17 mouse cellular contexts compared by ENCODE assay signal in the genomic region with DNA sequence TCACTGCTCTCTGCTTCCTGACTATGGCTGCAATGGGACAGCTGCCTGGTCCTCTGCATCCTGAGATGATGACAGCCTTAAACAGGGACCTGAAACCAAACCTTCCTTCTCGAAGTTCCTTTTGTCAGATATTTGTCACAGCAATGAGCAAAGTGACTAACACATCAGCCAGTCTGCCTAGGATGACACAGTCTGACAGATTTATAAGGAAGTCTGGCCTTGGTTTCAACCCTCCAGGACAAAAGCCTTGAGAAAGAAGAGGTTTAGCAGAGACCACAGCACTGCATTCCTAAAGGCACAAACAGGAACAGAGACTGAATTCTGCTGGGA.
DNase-seq lines count a peak whose midpoint lies in the region; ATAC-seq and TF ChIP-seq lines count a peak whose summit lies in the region.
"Had no signal": no experiment of that assay in that cellular context is flagged by ENCODE, and none has a peak within 500 bp of the region (broad histone marks: within the 10 kb centered on the region; RNA-seq: fewer than 3 reads in every experiment).

No protein-coding gene starts in this region.

- H3K36me3 ChIP-seq in liver, postnatal 0 days (replicated peaks; ENCODE audit: insufficient read depth, low read length) = peaks cover 6% of the 10 kb centered on the region
- H3K36me3 ChIP-seq: hindbrain, embryonic 12.5 days; intestine, embryonic 15.5 days had no signal

- no peak overlapping the region for H3K9ac ChIP-seq in liver, postnatal 0 days (replicated peaks)
- H3K9ac ChIP-seq: hindbrain, embryonic 12.5 days; intestine, embryonic 15.5 days had no signal

- TF ChIP-seq CTCF in liver, postnatal 0 days (IDR thresholded peaks at IDR 0.05; ENCODE audit: low read depth) = no peak
- no peak for TF ChIP-seq CTCF in bone marrow macrophage, adult 2 months (IDR thresholded peaks at IDR 0.05; ENCODE audit: low read depth, low read length)

- no peaks in the 10 kb centered on the region for H3K9me3 ChIP-seq in liver, postnatal 0 days (ENCODE audit: low read length)
- H3K9me3 ChIP-seq: hindbrain, embryonic 12.5 days; intestine, embryonic 15.5 days had no signal

- TF ChIP-seq EP300 in liver, postnatal 0 days (IDR thresholded peaks at IDR 0.05; ENCODE audit: low read depth) = no peak

- no peak overlapping the region for H3K27ac ChIP-seq in liver, postnatal 0 days (ENCODE audit: low read depth)
- peak overlapping the region; percentile 35 for H3K27ac ChIP-seq in bone marrow macrophage, adult 2 months (ENCODE audit: insufficient read depth, low read depth, low read length)
- H3K27ac ChIP-seq: hindbrain, embryonic 12.5 days; intestine, embryonic 15.5 days had no signal

- no peak overlapping the region for H3K4me2 ChIP-seq in liver, postnatal 0 days (ENCODE audit: low read depth, low read length)
- H3K4me2 ChIP-seq: hindbrain, embryonic 12.5 days; intestine, embryonic 15.5 days; liver, embryonic 11.5 days had no signal

- H3K4me1 ChIP-seq in liver, postnatal 0 days (ENCODE audit: insufficient read depth) = no peaks in the 10 kb centered on the region
- peaks cover 26% of the 10 kb centered on the region for H3K4me1 ChIP-seq in bone marrow macrophage, adult 2 months (ENCODE audit: control insufficient read depth, insufficient read depth, low read length)
- H3K4me1 ChIP-seq: hindbrain, embryonic 12.5 days; intestine, embryonic 15.5 days had no signal

- H3K27me3 ChIP-seq in liver, postnatal 0 days (ENCODE audit: insufficient read depth, low read length) = no peaks in the 10 kb centered on the region
- H3K27me3 ChIP-seq: hindbrain, embryonic 12.5 days; intestine, embryonic 15.5 days had no signal

- TF ChIP-seq POLR2A in bone marrow macrophage, adult 2 months (IDR thresholded peaks at IDR 0.05; ENCODE audit: borderline replicate concordance, low read depth, low read length) = no peak

- H3K4me3 ChIP-seq in liver, postnatal 0 days (ENCODE audit: low read depth, low read length) = no peak overlapping the region
- H3K4me3 ChIP-seq in bone marrow macrophage, adult 2 months (ENCODE audit: insufficient read depth, low read length) = no peak overlapping the region
- H3K4me3 ChIP-seq: hindbrain, embryonic 12.5 days; intestine, embryonic 15.5 days had no signal

- WGBS in liver, postnatal 0 days (ENCODE audit: insufficient replicate concordance) = 58% methylated on average over 1 of the region's 1 CpGs

- no peak for DNase-seq in liver, postnatal 0 days
- no peak for DNase-seq in liver
- DNase-seq in Muller cell, postnatal 12 days (ENCODE audit: inconsistent ontology term) = peak; percentile 41
- no peak for DNase-seq in cerebellum, postnatal 14 days
- DNase-seq in cerebellum, postnatal 10 days = no peak
- DNase-seq: cerebellum, postnatal 36 days; heart, adult 18-20 months; lung, postnatal 10 days; right cerebral cortex, adult 18-20 months; thymus, postnatal 36 days had no signal

- ATAC-seq in liver, postnatal 0 days = peak; percentile 10; the same call in 1 of the 2 replicates
- ATAC-seq in megakaryocyte, adult 5-6 weeks (ENCODE audit: poor library complexity, severe bottlenecking) = peak; percentile 73
- no peak for ATAC-seq in frontal cortex, adult (ENCODE audit: low TSS enrichment)
- ATAC-seq: activated CD4-positive, CD25-positive, alpha-beta regulatory T cell, adult 4 months; intestine, embryonic 15.5 days had no signal
